Mouse (Mus musculus) erythroid progenitor cell, adult 5-6 weeks (primary cell): ENCODE data around the gene Fbxw22. TPM values are rescaled to one million over a fixed set of nuclear protein-coding genes. Genes with fewer than 3 reads are reported as not detected.
"Not testable (repeated sequence)": the region's sequence is repeated elsewhere in the genome, so short reads cannot be mapped to it uniquely, and the experiment has no call there.

Source experiments
- ATAC-seq: replicated peaks from 2 replicates; pipeline ENCODE4 v1.8.0; 2016; ENCODE audit warnings: moderate number of reproducible peaks, mild to moderate bottlenecking, moderate TSS enrichment, inconsistent platforms; ENCODE audit not compliant: poor library complexity, low FRiP score, severe bottlenecking
- total RNA-seq, 2 experiments: library from RNA; stranded (forward) in 1 of 2; stranded (reverse) in 1 of 2; fragments of 150-400 nt in 1 of 2; fragments of 186-747, 209-891 nt in 1 of 2; gene quantifications; 2 replicates each; pipeline versions ENCODE4 v1.2.3 to v1.2.4; 2015 to 2017; ENCODE audit warnings: low replicate concordance in 2 of 2

Gene Fbxw22
- total RNA-seq (2015; ENCODE audit: low replicate concordance) (not detected in 2 replicates), total RNA-seq (2017; ENCODE audit: low replicate concordance) (not detected in 2 replicates)

DNA sequence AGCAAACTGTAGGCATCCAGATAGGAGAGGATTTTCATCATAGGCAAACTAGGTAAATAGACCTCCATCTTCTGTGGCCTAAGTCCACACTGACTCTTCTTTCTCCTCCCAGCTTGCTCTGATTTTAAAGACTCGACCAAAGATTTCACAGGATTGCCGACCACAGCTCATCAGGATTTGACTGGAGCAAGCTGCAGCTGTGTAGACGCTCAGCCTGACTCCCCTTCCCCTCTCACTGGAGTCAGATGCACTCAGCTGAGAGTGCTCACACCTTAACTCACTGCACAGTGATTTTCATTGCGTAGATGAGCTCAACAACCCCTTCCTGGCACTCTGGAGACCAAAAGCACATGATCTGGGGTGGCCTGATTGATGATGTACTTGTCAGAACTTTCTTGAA lies at the start of gene Fbxw22:
Fbxw22 (minus strand) TSS at position 101 of the 400 bp plus-strand sequence.
- ATAC-seq, result not testable (repeated sequence)

DNA sequence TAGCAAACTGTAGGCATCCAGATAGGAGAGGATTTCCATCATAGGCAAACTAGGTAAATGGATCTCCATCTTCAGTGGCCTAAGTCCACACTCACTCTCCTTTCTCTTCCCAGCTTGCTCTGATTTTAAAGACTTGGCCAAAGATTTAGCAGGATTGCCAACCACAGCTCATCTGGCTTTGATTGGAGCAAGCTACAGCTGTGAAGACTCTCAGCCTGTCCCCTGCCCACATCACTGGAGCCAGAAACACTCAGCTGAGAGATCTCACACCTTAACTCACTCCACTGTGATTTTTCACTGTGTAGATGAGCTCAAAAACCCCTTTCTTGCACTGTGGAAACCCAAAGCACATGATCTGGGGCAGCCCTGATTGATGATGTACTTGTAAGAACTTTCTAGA lies 44.9 kb upstream of the Fbxw22 start, which contains the start of gene Fbxw16:
Fbxw16 (minus strand) TSS at position 101 of the 400 bp plus-strand sequence.
- ATAC-seq, result no peak

DNA sequence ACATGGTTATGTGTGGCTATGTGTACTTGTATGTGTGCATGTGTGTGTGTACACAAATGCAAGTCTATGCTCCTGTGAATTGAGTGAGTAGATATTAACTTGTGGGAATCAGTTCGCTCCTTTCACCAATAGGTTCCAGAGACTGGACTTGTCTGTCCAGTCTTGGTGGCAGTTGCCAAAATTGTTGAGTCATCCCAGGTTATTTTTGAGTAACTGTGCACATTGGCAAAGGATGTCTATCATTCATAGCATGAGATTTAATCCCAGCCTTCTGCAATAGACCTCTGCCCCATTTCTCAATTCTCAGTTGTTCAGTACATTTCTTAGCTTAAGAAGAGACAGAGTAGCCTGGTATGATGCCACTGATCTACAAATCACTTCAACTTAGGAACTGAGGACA lies 28.9 kb upstream of the Fbxw22 start:
- no peak for ATAC-seq

DNA sequence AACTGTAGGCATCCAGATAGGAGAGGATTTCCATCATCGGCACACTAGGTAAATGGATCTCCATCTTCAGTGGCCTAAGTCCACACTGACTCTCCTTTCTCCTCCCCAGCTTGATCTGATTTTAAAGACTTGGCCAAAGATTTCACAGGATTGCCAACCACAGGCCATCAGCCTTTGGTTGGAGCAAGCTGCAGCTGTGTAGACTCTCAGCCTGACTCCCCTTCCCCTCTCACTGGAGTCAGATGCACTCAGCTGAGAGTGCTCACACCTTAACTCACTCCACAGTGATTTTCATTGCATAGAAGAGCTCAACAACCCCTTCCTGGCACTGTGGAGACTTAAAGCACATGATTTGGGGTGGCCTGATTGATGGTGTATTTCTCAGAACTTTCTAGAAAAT lies 64.5 kb downstream of the Fbxw22 start, which contains the start of gene Fbxw28:
Fbxw28 (minus strand) TSS at position 101 of the 400 bp plus-strand sequence.
- ATAC-seq, result not testable (repeated sequence)

Other genes with a start within 250 kb of the Fbxw22 start
- gene Fbxw21, start 242.3 kb downstream of the Fbxw22 start, total RNA-seq (2015; ENCODE audit: low replicate concordance), result not detected in 2 replicates
- not detected in 2 replicates for gene Fbxw21, start 242.3 kb downstream of the Fbxw22 start, total RNA-seq (2017; ENCODE audit: low replicate concordance)
- not detected in 2 replicates for gene Fbxw13, start 208.3 kb downstream of the Fbxw22 start, total RNA-seq (2015; ENCODE audit: low replicate concordance)
- gene Fbxw13, start 208.3 kb downstream of the Fbxw22 start, total RNA-seq (2017; ENCODE audit: low replicate concordance), result not detected in 2 replicates
- not detected in 2 replicates for gene Fbxw20, start 169.5 kb downstream of the Fbxw22 start, total RNA-seq (2015; ENCODE audit: low replicate concordance)
- not detected in 2 replicates for gene Fbxw20, start 169.5 kb downstream of the Fbxw22 start, total RNA-seq (2017; ENCODE audit: low replicate concordance)
- not detected in 2 replicates for gene Fbxw14, start 116.6 kb downstream of the Fbxw22 start, total RNA-seq (2015; ENCODE audit: low replicate concordance)
- gene Fbxw14, start 116.6 kb downstream of the Fbxw22 start, total RNA-seq (2017; ENCODE audit: low replicate concordance), result not detected in 2 replicates
- gene Fbxw28, start 64.6 kb downstream of the Fbxw22 start, total RNA-seq (2015; ENCODE audit: low replicate concordance), result not detected in 2 replicates
- not detected in 2 replicates for gene Fbxw28, start 64.6 kb downstream of the Fbxw22 start, total RNA-seq (2017; ENCODE audit: low replicate concordance)
- not detected in 2 replicates for gene Fbxw16, start 44.8 kb upstream of the Fbxw22 start, total RNA-seq (2015; ENCODE audit: low replicate concordance)
- not detected in 2 replicates for gene Fbxw16, start 44.8 kb upstream of the Fbxw22 start, total RNA-seq (2017; ENCODE audit: low replicate concordance)
- not detected in 2 replicates for gene Fbxw19, start 91.6 kb upstream of the Fbxw22 start, total RNA-seq (2015; ENCODE audit: low replicate concordance)
- gene Fbxw19, start 91.6 kb upstream of the Fbxw22 start, total RNA-seq (2017; ENCODE audit: low replicate concordance), result not detected in 2 replicates
- gene Fbxw15, start 164.0 kb upstream of the Fbxw22 start, total RNA-seq (2015; ENCODE audit: low replicate concordance), result not detected in 2 replicates
- gene Fbxw15, start 164.0 kb upstream of the Fbxw22 start, total RNA-seq (2017; ENCODE audit: low replicate concordance), result not detected in 2 replicates
- not detected in 2 replicates for gene Fbxw24, start 221.8 kb upstream of the Fbxw22 start, total RNA-seq (2015; ENCODE audit: low replicate concordance)
- not detected in 2 replicates for gene Fbxw24, start 221.8 kb upstream of the Fbxw22 start, total RNA-seq (2017; ENCODE audit: low replicate concordance)